Mouse (Mus musculus) brain, embryonic 18.5 days (tissue): ENCODE data around the gene Armc9.

Source experiments
- DNase-seq: peaks from one replicate; pipeline ENCODE4 v3.0.0-alpha.2; 2012; ENCODE audit warnings: low read depth, low spot score

Gene Armc9

DNA sequence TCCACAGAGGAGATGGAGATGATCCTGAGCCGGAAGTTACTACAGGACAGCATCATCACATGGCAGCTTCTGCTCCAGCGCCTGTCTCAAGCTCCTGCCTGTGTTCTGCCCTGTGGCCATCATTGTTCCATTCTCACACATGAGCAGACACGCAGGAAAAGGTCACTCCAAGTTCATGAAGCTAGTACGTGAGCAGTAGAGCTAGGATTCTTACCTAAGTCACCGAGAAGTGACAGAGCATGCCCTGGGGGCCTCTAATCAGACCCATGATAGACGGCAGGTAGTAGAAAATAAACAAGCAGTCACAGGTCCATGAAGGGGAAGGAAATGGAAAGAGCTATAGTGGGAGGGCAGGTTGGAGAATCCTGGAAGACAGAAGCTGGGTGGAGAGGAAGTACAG lies 63.4 kb downstream of the Armc9 start:
- no peak for DNase-seq

DNA sequence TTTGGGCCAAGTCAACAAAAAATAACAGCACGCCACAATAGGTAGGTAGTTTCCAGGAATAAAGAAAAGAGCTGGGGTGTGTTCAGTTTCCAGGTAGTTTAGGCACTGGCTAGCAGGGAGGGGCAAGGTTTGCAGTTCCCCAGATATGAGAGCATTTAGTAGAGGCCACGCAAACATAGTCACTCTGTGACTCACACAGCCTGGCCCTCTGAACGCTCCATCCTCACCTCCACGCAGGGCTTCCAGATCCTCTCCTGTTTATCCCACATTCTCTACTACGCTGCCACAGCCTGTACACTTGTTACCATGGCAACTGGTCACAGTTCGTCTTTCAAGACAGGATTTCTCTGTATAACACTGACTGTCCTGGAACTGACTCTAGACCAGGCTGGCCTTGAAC lies 70.6 kb downstream of the Armc9 start:
- no peak for DNase-seq

DNA sequence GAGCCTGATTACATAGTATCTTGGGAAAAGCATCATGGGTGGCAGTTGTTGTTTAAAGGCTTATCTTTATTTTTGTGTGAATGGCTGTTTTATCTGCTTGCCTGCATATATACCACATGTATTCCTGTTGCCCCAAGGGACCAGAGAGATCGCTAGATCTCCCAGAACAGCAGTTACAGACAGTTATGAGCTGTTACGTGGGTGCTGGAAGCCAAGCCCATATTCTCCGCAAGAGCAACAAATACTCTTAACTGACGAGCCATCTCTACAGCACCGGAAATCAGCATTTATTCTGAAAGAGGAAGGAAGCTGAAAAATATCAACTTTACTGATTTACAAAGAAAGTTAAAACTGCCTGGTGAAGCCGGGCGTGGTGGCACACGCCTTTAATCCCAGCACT lies 74.1 kb downstream of the Armc9 start:
- DNase-seq: no peak

DNA sequence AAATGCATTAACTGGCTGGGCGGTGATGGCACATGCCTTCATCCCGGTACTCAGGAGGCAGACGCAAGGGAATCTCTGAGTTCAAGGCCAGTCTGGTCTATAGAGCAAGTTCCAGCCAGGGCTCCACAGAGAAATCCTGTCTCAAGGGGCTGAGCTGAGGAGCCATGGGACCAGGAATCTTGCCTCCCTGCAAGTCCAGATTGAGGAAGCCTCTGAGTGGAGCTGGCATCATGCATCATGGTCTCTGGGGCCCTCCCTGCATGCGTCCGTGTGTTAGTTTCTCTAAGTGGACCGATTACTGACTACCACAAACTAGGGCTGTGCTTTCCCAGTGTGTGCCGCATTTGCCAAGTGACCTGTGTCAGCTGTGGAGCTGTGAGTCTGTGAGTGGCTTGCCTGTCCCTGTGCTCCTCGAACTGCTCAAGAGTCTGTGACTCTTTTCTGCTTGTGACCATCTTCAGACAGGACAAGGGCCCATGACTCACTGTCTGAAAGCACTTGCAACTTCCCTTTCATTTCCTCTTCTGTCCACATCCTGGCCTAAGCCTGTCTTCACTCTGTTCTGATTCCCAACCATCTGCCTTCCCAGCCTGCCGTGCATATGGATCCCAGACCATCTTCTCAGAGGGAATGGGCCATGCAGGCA lies 74.7 kb downstream of the Armc9 start:
- no peak for DNase-seq

DNA sequence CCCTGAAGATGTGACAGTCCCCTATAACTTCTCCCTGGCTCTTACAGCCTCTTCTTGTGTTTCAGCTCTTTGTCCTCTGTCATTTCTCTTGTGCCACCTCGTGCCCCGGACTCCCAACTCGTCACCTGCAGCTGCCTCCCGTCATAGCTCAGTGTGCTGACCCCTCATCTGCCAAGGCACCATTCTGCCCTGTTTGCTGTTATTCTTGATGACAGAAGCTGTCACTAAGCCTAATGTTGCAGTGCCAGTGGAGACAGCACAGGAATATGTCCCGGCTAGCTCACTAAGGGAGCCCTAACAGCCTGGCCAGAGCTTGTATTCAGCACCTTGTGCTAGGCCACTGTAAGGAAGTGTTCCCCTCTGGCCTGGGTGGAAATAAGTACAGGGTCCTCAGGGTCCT lies 78.1 kb downstream of the Armc9 start:
- no peak for DNase-seq

DNA sequence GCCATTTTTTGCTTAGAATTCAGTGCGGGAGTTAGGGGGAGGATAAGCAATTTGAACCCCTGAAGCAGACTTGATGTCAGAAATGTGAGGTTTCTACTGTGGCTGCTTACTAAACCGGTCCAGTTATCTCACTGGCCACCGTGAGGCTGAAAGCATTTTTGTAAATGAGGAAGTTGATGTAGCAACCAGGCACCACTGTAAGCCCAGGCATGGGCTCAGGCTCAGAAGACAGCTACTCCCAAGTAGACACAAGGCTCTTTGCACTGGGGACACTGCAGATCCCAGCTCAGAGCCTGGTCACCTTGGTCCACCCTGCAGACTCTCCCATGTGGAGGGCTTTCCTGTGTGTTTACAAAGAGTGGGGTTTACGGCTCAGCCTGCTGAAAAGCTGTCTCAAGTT lies 79.2 kb downstream of the Armc9 start:
- DNase-seq: no peak

DNA sequence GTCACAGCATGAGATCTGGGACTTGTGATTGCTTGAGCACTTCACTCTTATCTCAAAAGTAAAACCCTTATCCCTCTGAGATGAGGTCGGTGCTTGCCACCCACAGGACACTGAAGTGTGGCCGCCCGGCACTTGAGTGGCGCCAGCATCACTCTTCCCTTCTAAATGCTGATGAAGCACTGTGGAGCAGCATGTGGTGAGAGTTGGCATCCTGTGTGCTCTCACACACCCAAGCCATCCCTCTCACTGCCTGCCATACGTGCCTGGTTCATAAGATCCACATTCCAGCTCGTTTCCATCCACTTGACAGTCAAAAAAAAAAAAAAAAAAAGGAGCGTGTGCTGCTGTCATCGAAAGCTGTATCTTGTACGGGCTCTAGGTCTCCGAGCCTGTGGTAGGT lies 80.5 kb downstream of the Armc9 start:
- no peak for DNase-seq

DNA sequence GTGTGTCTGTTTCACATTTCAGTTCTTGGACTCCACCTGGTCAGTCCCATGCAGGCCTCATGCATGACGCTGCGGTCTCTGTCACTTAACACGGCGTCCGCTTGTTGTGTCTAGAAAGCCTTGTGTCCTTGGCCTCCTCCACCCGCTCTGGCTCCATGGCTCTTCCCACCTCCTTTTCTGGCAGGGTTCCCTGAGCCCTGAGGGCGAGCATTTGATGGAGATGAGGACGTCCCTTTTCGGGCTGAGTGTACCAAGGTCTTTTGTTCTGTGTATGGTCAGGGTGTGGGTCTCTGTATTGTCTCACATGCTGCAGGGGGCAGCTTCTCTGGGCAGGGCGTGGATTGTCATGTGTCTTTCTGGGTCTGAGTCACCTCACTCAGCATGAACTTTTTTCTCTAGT lies 81.9 kb downstream of the Armc9 start:
- no peak for DNase-seq

DNA sequence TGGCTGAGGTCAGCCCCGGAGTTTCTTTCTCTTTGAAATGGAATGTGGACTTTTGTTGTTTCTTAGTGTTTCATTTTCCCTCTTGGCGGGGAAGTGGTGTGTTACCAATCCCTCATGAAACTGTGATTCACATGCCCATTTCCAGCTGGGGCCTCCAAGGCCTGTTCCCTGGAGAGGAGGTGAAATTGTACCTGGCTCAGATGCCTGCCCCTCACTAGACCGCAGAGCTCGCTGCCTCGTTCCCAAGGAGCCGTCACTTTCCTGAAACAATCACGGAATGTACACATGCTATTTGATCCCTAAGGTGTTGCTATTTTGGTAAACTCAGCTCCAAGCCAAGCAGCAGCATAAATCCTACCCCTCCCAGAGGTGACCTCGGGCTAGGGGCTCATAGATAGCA lies 84.4 kb downstream of the Armc9 start:
- no peak for DNase-seq

DNA sequence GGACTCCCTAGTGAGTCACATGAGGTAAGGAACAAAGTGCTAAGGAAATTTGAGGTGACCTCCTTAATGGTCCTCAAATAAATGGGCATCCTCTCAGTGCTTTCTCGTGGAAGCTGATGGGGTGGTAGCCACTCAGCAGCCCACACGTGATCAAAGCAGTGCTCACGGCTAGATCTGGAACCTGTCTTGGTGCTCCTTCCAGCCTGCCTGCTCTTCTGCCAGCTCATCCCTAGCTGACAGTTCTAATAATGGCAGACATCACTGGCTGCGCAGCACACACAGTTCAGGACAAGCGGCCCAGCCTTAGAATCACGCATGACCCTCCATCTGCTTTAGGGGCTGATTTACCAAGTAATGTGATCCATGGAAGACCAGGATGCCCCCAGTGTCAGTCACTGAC lies 85.3 kb downstream of the Armc9 start:
- DNase-seq: no peak

DNA sequence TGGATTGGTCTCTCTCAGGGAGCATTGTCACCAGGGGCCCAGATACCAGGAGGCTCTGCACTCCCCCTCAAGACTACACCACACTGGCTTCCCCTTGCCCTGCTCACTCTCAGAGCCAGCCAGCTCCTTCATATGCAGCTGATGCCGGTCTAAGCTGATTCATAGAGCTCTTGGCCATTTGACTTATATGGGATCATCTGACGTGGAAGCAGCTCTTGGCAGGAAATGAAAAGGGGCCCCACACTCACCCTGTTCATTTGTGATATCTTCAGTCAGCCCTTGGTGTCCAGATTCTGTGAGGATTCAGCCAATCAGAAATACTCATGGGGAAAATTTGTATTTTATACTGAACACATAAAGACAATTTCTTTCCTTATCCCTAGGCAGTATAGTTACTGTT lies 86.4 kb downstream of the Armc9 start:
- no peak for DNase-seq

DNA sequence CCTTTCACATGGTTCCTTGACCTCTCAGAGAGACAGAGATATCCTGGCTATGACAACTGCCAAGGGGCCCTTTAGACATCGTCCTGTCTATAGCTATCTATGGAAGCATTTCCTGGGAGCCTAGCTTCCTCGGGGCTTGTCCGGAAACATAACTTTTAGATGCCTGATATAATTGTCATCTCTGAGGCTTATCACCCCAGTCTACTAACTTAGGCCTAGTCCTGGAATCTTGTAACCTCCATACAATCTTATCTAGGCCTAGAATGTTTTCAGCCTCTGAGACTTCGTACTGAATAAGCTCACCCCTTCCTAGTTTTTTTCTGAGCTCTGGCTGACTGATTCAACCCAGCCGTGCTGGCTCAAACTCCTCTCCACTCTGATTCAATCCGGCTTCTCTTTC lies 88.9 kb downstream of the Armc9 start:
- DNase-seq: no peak

DNA sequence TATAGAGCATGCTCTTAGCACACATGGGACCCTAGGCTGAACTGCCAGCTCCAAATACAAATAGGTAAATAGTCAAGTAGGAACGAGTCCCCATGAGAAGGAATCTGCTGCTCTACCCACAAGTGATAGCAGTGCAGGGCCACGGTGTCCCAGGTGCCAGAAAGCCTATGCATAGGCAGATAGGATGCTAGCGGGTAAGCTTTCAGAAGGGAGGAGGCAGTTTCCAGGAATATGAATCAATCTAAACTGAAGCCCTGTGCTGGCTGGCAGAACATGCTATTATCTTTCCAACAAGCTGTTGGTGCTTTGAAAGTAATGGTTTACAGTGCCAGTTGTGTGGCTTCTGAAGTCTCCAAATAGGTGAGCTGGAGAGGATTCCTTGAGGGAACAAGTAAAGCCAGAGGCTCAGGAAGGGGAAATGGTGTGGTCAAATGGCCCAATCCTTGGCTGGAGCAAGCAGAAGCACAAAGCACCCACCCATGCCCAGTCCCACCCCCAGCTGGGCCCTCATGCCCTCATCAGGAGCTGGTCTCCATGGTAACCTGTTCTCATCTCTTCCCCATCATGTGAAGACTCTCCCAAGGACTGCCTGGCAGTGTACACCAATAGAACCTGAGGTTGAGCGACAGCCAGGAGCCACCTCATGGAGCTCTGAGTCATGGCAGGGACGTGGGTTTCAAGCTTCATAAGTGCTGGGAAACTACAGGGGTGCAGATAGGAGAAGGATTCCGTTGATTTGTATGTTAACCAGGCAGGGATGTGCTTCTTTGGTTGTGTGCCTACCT lies 90.9 kb downstream of the Armc9 start:
- no peak for DNase-seq

DNA sequence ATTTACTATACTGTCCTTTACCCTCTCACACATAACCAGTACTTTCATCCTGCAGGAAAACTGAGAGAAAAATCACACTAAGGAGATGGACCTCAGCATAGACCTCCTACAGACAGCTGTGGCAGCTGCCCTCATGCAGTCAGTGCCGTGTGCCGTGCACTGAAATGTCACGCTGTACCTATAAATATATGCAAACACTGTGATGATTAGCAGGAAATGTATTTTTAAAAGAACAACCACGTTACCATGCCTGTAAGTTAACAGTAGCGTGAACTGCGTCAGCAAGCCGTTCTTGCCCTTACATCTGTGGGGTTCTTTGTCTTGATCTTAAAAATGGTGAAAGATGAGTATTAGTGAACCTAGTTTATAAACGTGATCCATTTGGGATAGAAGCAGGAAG lies 98.8 kb downstream of the Armc9 start:
- no peak for DNase-seq

DNA sequence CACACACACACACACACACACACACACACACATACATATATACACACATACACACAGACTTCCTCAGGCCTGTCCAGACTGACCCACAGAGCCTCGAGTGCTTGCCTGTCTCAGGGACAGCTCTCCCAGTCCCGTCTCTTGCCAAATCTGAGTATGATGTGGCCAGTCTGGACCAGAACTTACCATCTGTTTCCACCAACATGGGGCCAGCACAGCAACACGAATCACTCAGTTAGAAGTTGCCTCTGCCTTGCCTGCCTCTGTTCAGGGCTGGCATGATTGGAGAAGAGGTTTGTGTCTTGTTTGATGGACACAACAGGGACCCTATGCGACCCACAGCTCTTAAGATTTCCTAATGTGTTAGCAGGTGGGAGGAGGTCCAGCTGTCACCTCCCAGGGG lies 101.7 kb downstream of the Armc9 start:
- DNase-seq: no peak

DNA sequence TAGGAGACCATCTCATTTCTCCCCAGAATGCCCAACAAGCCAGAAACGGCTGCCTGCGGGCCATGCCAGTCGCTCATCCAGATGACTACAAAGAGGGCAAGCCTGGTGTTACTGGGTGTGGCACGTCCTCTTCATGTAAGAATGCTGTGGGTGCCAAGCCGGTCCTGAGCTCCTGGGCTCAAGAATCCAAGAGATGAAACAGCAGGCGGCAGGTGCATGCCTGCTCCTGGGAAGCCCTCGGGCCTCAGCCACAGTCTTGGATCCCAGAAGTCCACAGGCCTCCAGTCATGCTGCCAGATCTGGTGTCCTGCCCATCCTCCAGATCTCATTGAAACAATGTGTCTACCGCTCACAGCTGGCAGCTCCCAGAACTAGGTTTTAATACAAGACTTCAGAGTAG lies 102.6 kb downstream of the Armc9 start:
- DNase-seq: no peak

DNA sequence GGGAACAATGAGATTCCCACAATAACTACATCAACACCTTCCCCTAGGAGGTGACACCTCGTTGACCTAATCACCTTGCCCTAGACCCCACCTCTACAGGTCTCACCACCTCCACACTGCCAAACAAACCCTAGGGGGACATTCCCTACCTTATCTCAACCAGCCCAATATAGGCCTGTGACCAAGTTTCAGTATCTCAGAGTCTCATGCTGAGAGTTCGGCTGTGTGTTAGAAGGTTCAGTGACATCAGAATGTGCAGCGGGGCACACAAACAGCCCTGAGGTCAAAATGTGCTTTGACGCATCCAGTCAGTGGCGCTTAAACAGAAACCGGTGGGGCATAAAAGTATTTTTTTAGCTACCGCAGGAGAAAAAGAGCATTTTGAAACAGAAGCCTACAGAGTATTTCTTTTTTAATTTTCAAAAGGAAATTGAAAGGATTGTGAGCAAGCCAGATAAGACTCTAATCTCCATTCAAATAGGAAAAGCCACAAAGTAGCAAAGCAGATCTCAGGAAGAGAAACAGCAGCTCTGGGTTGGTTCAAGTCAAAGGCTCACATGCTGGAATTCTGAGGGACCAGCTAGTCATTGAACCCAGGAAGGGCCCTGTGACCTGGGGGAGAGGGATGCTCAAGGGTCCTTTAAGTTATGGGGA lies 103.7 kb downstream of the Armc9 start:
- no peak for DNase-seq

DNA sequence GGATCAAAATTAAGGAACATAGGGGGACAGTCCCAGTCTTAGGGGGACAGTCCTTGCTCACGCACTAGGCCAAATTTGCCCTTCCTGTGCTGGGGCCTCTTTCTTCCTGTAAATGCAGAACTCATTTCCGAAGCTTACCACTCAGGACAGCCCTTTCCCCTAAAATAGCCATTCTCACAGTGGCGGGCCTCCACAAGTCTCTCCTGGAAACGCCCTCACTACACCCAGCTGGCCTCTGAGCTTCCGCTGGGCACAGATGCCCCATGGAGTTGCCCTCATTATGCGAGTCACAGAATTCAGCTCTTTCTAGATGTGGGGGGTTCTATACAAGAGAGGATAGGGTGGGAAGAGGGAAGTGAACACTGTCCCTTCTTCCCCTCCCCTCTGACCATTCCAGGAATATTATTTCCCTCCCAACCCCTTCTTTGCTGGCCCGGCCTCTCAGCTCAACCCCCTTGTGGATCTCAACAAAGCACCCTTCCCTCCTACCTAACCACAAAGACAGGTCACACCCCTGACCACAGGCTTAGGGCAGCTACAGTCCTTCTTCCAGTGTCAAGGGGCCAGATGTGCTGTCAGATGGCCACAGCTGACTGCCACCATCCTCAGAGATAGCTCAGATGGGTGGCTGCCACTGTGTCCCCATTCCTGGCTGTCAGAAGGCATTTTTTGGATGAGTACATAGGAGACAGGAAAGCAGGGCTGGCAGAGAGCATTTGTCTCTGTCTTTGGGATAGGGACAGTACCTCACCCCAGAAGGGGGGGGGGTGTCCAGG lies 109.2 kb downstream of the Armc9 start:
- DNase-seq: no peak

DNA sequence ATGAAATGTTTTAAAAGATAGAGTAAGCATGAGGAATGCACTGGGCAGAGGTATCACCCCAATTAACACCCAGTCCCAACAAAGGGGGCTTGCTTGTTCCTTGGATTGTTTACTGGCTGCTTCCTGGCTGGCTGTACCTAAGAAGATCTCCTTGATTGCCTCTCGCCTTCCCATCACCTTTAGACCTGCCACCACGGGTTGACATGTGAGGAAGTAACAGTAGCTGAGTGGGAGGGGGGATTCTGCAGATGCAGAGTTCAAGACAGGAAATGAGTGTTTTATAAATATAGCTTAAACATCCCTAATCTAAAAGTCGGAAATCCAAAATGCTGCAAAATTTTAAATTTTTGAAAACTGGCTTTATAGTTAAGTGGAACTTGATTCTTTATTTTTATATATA lies 110.5 kb downstream of the Armc9 start:
- no peak for DNase-seq

DNA sequence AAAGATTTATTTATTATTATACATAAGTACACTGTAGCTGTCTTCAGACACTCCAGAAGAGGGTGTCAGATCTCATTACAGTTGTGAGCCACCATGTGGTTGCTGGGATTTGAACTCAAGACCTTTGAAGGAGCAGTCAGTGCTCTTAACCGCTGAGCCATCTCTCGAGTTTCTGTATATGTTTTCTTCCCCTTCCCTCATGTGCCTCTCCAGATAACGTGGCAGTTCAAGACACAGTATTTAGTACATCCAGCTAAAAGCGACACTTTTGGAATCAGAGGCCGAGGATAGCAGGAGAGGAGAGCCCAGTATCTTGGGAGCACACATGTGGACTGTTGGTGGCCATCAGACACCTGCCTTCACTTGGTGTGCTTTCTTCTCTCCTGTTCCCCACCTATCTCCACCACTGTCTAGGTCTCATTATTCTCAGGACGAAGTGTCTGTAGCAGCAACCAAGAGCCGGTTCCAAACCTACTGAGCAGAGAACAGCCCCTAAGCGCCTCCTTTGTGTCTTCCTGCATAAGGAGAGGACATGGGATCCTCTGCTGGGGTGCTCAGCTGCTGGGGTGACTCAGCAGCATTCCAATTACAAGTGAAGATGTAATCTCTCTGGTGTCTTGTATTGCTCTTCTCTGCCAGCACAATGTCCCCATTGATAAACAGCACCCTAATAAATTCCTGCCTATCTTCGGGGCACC lies 114.1 kb downstream of the Armc9 start:
- DNase-seq: no peak

DNA sequence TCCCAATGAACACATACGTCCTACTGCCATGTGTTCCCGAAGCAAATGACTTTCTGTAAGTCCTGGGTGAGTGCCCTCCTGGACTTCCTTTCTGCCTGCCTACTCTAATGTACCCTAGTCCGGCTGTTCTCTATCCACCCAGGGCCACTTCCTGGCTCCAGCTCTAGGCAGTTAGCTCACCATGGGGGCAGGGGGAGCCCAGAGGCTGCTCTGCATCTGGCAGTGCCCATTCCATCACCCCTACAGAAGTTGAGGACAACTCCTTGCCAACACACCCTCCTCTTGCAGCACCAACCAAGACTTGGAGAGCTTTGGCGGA lies 114.6 kb downstream of the Armc9 start:
- no peak for DNase-seq

DNA sequence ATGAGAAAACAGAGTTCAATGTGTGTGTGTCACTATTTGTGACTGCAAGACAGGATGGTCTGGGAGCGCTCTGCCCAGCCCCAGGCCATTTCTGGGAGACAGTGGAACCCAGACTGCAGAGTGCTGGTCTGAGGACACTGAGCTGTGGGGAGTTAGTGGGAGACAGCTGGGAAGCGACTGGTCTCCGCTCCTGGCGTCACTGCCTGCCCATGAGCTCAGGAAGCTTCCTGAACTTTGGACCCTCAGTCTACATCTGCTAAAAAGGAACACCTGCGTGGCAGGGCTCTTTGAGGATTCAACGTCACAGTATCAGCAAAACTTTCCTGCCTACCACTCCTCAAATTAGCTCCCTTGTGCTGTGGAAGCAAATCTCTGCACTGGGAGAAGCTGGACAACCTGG lies 117.1 kb downstream of the Armc9 start:
- no peak for DNase-seq
